Mouse (Mus musculus) spleen, adult 2 months (tissue): ENCODE results near the gene Polr1e.

ENCODE experiments used
- CTCF ChIP-seq: fragments of 200-500 bp; IDR thresholded peaks from 2 replicates; pipeline ENCODE4 v1.5.1; 2011; ENCODE audit warnings: mild to moderate bottlenecking, inconsistent platforms; ENCODE audit not compliant: insufficient read depth, insufficient read length, insufficient replicate concordance; ENCODE audit errors: extremely low read depth
- POLR2A ChIP-seq: fragments of 200-500 bp; IDR thresholded peaks from 2 replicates; pipeline ENCODE4 v1.6.1; 2011; ENCODE audit warnings: low read depth, low read length, inconsistent platforms

GRCm38 (mm10) chr4:45084021-45084894, 65.9 kb downstream of the Polr1e start, which contains the start of gene Fbxo10:
- TF ChIP-seq CTCF, result no peak
- no peak for TF ChIP-seq POLR2A
